9 mouse cellular contexts compared by ENCODE assay signal in the genomic region with DNA sequence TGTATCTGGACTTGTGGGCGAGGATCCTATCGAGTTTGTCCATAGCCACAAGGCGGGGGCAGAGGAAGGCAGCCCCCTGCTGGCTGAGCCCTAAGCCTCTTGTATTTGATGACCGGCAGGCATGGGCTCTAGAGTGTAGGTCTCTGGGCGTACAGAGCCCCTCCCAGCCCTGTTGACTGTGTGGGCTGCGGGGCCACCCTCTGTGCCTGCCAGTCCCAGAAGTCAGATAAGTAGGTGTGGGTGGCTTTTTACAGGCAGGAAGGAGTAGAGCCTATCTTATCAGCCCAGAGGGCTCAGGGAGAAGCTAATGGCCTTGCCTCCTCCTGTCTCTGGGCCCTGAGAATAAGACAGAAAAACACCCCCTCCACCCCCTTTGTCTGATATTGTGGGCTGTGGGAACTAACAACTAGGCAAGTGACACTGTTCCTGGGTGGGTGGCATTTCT. TPM values are rescaled to one million over a fixed set of nuclear protein-coding genes. Genes with fewer than 3 reads are reported as not detected.
DNase-seq lines count a peak whose midpoint lies in the region; ATAC-seq and TF ChIP-seq lines count a peak whose summit lies in the region.
"Had no signal": no experiment of that assay in that cellular context is flagged by ENCODE, and none has a peak within 500 bp of the region (broad histone marks: within the 10 kb centered on the region; RNA-seq: fewer than 3 reads in every experiment).

No protein-coding gene starts in this region.

- peak overlapping the region; percentile 88 for H3K27ac ChIP-seq in heart, embryonic 13.5 days (replicated peaks)
- 0 out of 2 replicates have a peak overlapping the region, but pooled peaks have one; percentile 0 for H3K27ac ChIP-seq in ES-Bruce4 (ENCODE audit: insufficient read depth, low read length)
- H3K27ac ChIP-seq: embryonic facial prominence, embryonic 15.5 days had no signal

- H3K4me1 ChIP-seq in heart, embryonic 13.5 days, result peaks cover 53% of the 10 kb centered on the region
- peaks cover 2% of the 10 kb centered on the region for H3K4me1 ChIP-seq in ES-Bruce4 (ENCODE audit: control insufficient read depth, insufficient read depth, low read length)
- peaks cover 92% of the 10 kb centered on the region for H3K4me1 ChIP-seq in megakaryocyte, embryonic 14.5 days

- intact Hi-C loops in heart, postnatal 25 days (cut with DNase I), result no loop called here

- peak; percentile 74; the same call in 1 of the 2 replicates for ATAC-seq in heart, embryonic 13.5 days (ENCODE audit: extremely low read depth, insufficient number of reproducible peaks, low FRiP score, low TSS enrichment)
- peak; percentile 71 for ATAC-seq in erythroid progenitor cell, adult 5-6 weeks (replicated peaks; ENCODE audit: low FRiP score, poor library complexity, severe bottlenecking)

- 4% methylated on average over 6 of the region's 6 CpGs for WGBS in heart, embryonic 13.5 days

- no peak for TF ChIP-seq CTCF in ES-Bruce4 (IDR thresholded peaks at IDR 0.05; ENCODE audit: low read depth, low read length)

- peaks cover 30% of the 10 kb centered on the region for H3K36me3 ChIP-seq in heart, embryonic 13.5 days
- H3K36me3 ChIP-seq in ES-Bruce4 (ENCODE audit: control insufficient read depth, insufficient read depth, low read length, poor library complexity, severe bottlenecking), result peaks cover 4% of the 10 kb centered on the region; the same call in 1 of the 2 replicates
- H3K36me3 ChIP-seq in megakaryocyte, embryonic 14.5 days (replicated peaks; ENCODE audit: low read length), result peaks cover 74% of the 10 kb centered on the region

- peak overlapping the region; percentile 61 for H3K9ac ChIP-seq in heart, embryonic 13.5 days
- no peak overlapping the region for H3K9ac ChIP-seq in ES-Bruce4 (ENCODE audit: low read depth, poor library complexity, severe bottlenecking)
- H3K9ac ChIP-seq: embryonic facial prominence, embryonic 15.5 days had no signal

- no peaks in the 10 kb centered on the region for H3K9me3 ChIP-seq in heart, embryonic 13.5 days
- H3K9me3 ChIP-seq in ES-Bruce4 (replicated peaks; ENCODE audit: control insufficient read depth, insufficient read depth, low read length, poor library complexity, severe bottlenecking), result no peaks in the 10 kb centered on the region
- no peaks in the 10 kb centered on the region for H3K9me3 ChIP-seq in megakaryocyte, embryonic 14.5 days
- H3K9me3 ChIP-seq: embryonic facial prominence, embryonic 15.5 days had no signal

- TF ChIP-seq POLR2A in ES-Bruce4 (IDR thresholded peaks at IDR 0.05; ENCODE audit: insufficient read depth, low read length), result no peak

- no peaks in the 10 kb centered on the region for H3K27me3 ChIP-seq in heart, embryonic 13.5 days (replicated peaks)
- H3K27me3 ChIP-seq in ES-Bruce4 (ENCODE audit: control insufficient read depth, insufficient read depth, low read length, poor library complexity, severe bottlenecking), result no peaks in the 10 kb centered on the region
- no peaks in the 10 kb centered on the region for H3K27me3 ChIP-seq in megakaryocyte, embryonic 14.5 days (replicated peaks)
- H3K27me3 ChIP-seq: embryonic facial prominence, embryonic 15.5 days had no signal

- no peak for TF ChIP-seq EP300 in ES-Bruce4 (IDR thresholded peaks at IDR 0.05; ENCODE audit: insufficient read depth, low read depth, low read length)

- 0 out of 2 replicates have a peak overlapping the region, but pooled peaks have one; percentile 13 for H3K4me3 ChIP-seq in heart, embryonic 13.5 days
- H3K4me3 ChIP-seq in ES-Bruce4 (ENCODE audit: low read depth, low read length), result no peak overlapping the region
- peak overlapping the region; percentile 83 for H3K4me3 ChIP-seq in megakaryocyte, embryonic 14.5 days (replicated peaks)
- H3K4me3 ChIP-seq: embryonic facial prominence, embryonic 15.5 days had no signal

- DNase-seq in heart, postnatal 25 days (ENCODE audit: low spot score), result no peak
- no peak for DNase-seq in cerebellum, adult 9-10 months
- no peak for DNase-seq in cerebellum, postnatal 25 days
- no peak for DNase-seq in T-cell, adult 2 months (ENCODE audit: low spot score)

- H3K4me2 ChIP-seq in heart, embryonic 13.5 days, result peak overlapping the region; percentile 54

RNA-seq across cellular contexts. Expression of gene Mafk, which starts 12.8 kb away (rescaled TPM):
- 17.6 and 21.7 TPM in 2 replicates for polyA plus RNA-seq in heart, embryonic 13.5 days (2015; fragmentation: Nextera tagmentation; extraction: Ambion mirVana)
- 10 to 100 TPM; 30.2 to 30.9 TPM for total RNA-seq in heart, postnatal 25 days (2021)
- polyA plus RNA-seq in ES-Bruce4 (2011; ENCODE audit: insufficient read depth, insufficient read length, low read depth, missing spikeins), result 15.6 and 16.3 TPM in 2 replicates
- 36.5 and 36.8 TPM in 2 replicates for total RNA-seq in erythroid progenitor cell, adult 5-6 weeks (2015; ENCODE audit: low replicate concordance)
- total RNA-seq in erythroid progenitor cell, adult 5-6 weeks (2017; ENCODE audit: low replicate concordance), result 45.3 and 55.7 TPM in 2 replicates
- 26.5 and 40.1 TPM in 2 replicates for polyA plus RNA-seq in megakaryocyte, embryonic 14.5 days (2012; ENCODE audit: insufficient read depth, low replicate concordance)

RNA-seq across cellular contexts. Expression of gene Tmem184a, which starts 15.6 kb away (rescaled TPM):
- polyA plus RNA-seq in heart, embryonic 13.5 days (2015; fragmentation: Nextera tagmentation; extraction: Ambion mirVana), result 0.37 and 0.55 TPM in 2 replicates
- under 1 TPM; 0.16 to 0.17 TPM for total RNA-seq in heart, postnatal 25 days (2021)
- polyA plus RNA-seq in ES-Bruce4 (2011; ENCODE audit: insufficient read depth, insufficient read length, low read depth, missing spikeins), result 10.5 and 13.1 TPM in 2 replicates
- total RNA-seq in erythroid progenitor cell, adult 5-6 weeks (2015; ENCODE audit: low replicate concordance), result not detected in 2 replicates
- 0.13 TPM in 1 of 2 replicates, not detected in the other for total RNA-seq in erythroid progenitor cell, adult 5-6 weeks (2017; ENCODE audit: low replicate concordance)
- 4.6 and 27.1 TPM in 2 replicates for polyA plus RNA-seq in megakaryocyte, embryonic 14.5 days (2012; ENCODE audit: insufficient read depth, low replicate concordance)

RNA-seq across cellular contexts. Expression of gene Gm26938, which starts 22.1 kb away (rescaled TPM):
- 0.31 TPM in 1 of 2 replicates, not detected in the other for polyA plus RNA-seq in heart, embryonic 13.5 days (2015; fragmentation: Nextera tagmentation; extraction: Ambion mirVana)
- total RNA-seq in heart, postnatal 25 days (2021), result not detected
- not detected in 2 replicates for polyA plus RNA-seq in ES-Bruce4 (2011; ENCODE audit: insufficient read depth, insufficient read length, low read depth, missing spikeins)
- not detected in 2 replicates for total RNA-seq in erythroid progenitor cell, adult 5-6 weeks (2015; ENCODE audit: low replicate concordance)
- total RNA-seq in erythroid progenitor cell, adult 5-6 weeks (2017; ENCODE audit: low replicate concordance), result not detected in 2 replicates
- not detected in 2 replicates for polyA plus RNA-seq in megakaryocyte, embryonic 14.5 days (2012; ENCODE audit: insufficient read depth, low replicate concordance)
- polyA plus RNA-seq: embryonic facial prominence, embryonic 15.5 days had no signal

RNA-seq across cellular contexts. Expression of gene Psmg3, which starts 22.6 kb away (rescaled TPM):
- 41.3 and 48.0 TPM in 2 replicates for polyA plus RNA-seq in heart, embryonic 13.5 days (2015; fragmentation: Nextera tagmentation; extraction: Ambion mirVana)
- total RNA-seq in heart, postnatal 25 days (2021), result 10 to 100 TPM; 10.2 to 11.1 TPM
- polyA plus RNA-seq in ES-Bruce4 (2011; ENCODE audit: insufficient read depth, insufficient read length, low read depth, missing spikeins), result 29.0 and 30.3 TPM in 2 replicates
- 3.2 and 25.2 TPM in 2 replicates for total RNA-seq in erythroid progenitor cell, adult 5-6 weeks (2015; ENCODE audit: low replicate concordance)
- total RNA-seq in erythroid progenitor cell, adult 5-6 weeks (2017; ENCODE audit: low replicate concordance), result 5.3 and 15.7 TPM in 2 replicates
- polyA plus RNA-seq in megakaryocyte, embryonic 14.5 days (2012; ENCODE audit: insufficient read depth, low replicate concordance), result 8.5 and 30.7 TPM in 2 replicates

RNA-seq across cellular contexts. Expression of gene Ints1, which starts 28.7 kb away (rescaled TPM):
- 15.6 and 19.1 TPM in 2 replicates for polyA plus RNA-seq in heart, embryonic 13.5 days (2015; fragmentation: Nextera tagmentation; extraction: Ambion mirVana)
- 10 to 100 TPM; 43.3 to 47.3 TPM for total RNA-seq in heart, postnatal 25 days (2021)
- 54.6 and 59.1 TPM in 2 replicates for polyA plus RNA-seq in ES-Bruce4 (2011; ENCODE audit: insufficient read depth, insufficient read length, low read depth, missing spikeins)
- 46.5 and 59.1 TPM in 2 replicates for total RNA-seq in erythroid progenitor cell, adult 5-6 weeks (2015; ENCODE audit: low replicate concordance)
- total RNA-seq in erythroid progenitor cell, adult 5-6 weeks (2017; ENCODE audit: low replicate concordance), result 31.3 and 72.7 TPM in 2 replicates
- polyA plus RNA-seq in megakaryocyte, embryonic 14.5 days (2012; ENCODE audit: insufficient read depth, low replicate concordance), result 42.9 and 56.6 TPM in 2 replicates
